Mouse (Mus musculus): ENCODE data around the gene Gm20917. TPM values are rescaled to one million over a fixed set of nuclear protein-coding genes. Genes with fewer than 3 reads are reported as not detected.
"Not testable (repeated sequence)": the region's sequence is repeated elsewhere in the genome, so short reads cannot be mapped to it uniquely, and the experiment has no call there.

Gm20917 gene
- polyA plus RNA-seq (2017; shearing (Covaris generic)) = not detected

DNA sequence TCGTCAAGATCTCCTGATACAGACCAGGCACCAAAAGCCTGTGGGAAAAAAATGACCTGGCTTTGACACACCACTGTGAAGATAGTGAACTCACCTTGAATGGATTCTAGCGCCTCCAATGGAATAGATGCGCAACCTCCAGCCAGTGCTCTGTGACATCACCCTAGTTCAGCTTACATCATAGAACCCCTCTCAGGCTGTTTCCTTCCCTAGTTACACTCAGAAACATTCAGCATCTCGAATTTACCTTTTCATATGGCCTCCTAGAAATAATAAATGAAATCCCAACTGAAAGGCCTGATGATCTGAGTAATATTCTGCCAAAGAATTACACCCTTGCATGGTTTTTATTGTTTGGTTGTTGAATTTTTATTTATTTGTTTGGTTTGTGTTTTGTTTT is at the start of gene Gm20917:
Gm20917 (minus strand) TSS at position 101 of the 400 bp plus-strand sequence.
- ATAC-seq = not testable (repeated sequence)

Other genes starting within 250 kb of the Gm20917 start
- gene Gm20916, start 168.4 kb upstream of the Gm20917 start, polyA plus RNA-seq (2017; shearing (Covaris generic)) = not detected